Mouse (Mus musculus): ENCODE data around the gene Myom1.

GRCm38 (mm10) chr17:70989991-70990390 lies 12.4 kb upstream of the Myom1 start:
- TF ChIP-seq GATA1 (IDR thresholded peaks at IDR 0.05; ENCODE audit: low read length) = no peak
- TF ChIP-seq TAL1 (IDR thresholded peaks at IDR 0.05; ENCODE audit: low read length) = no peak

All from erythroblast, embryonic 14.5 days (primary cell).